Mouse (Mus musculus): ENCODE measurements around the gene Xpc.

The Xpc gene

DNA sequence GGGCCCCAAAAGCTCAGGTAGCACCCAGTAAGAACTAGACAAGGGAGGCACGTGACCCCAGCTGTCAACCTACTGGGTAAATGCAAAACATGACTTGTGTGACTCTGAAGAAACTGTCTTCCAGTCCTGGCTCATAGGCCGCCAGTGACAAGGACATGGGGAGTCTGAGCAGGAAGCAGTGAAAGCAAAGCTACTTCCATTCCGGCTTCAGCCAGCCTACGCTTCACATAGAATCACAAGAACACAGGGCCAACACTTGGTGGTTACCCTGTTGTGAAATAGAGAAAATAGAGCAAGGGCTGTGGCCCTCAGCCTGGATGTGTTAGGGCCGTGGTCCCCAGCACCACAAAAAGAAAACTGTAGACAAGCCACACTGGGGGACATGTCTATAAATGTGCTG lies 7.1 kb upstream of the Xpc start:
- no peak for DNase-seq

DNA sequence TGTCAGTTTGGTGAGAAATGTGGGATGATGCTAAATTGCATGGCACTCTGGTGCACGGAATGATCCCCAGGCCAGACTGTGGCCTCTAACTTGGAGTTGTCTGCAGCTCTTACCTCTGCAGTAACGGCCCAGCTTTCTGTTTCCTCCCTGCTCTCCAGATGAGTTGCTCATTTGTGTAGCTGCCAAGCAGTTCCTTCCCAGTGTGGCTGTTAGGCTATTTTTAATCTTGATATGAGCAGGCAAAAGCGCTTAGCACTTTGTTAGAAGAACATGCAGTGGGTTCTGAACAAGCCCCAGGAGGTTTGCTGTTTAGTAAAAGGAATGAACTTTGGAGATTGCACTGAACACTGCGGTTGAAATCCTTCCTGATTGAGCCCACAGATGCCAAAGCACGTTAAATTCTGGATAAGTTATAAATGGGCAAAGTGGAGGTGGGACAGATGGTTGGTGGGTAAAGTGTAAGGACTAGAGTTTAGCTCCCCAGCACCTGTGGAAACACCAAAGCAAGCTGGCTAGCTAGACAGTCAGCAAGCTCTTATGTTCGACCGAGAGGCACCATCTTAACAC lies 2.8 kb upstream of the Xpc start:
- no peak for DNase-seq

DNA sequence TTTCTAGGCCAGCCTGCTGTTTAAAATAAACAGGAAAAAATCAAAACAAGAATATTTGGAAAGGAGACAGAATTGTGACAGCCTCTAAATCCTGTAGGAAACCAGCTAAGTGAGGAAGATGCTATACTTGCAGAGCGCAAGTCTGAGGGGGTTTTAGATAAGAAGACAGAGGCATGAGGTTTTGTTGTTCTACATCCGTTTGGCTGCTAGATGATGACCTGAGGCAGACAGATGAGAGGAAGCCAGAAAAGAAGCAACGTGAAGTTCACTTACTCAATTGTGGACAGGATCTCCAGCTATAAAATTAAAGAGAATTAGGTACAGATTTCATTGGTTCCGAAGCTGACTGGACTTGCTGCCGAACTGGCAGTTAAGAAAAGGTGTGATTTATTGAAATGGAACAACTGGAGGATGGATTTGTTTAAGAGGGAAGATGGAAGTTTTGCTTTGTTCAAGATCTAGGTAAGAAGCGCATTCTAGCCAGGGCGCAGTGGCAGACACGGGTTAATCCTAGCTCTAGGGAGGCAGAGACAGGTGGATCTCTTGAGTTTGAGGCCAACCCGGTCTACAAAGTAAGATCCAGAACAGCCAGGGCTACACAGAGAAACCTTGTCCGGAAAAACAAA lies 838 bp downstream of the Xpc start:
- DNase-seq: no peak

DNA sequence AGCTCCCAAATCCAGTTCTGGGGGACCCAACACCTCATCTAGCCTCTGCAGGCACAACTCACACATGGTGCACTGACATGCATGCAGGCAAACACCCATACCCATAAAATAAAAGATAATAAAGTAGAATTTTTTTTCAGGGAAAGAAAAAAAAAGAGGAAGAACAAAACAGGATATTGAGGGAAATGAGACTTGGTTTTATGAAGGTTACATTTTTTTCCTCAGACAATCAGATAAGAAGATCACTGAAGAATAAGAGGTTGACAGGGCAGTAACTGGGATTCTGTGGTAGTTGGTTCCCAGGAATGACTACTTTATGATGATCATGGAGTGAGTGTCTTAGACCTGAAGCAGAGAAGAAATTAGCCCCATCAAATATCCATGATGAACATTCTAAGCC lies 1.6 kb downstream of the Xpc start:
- DNase-seq: no peak

DNA sequence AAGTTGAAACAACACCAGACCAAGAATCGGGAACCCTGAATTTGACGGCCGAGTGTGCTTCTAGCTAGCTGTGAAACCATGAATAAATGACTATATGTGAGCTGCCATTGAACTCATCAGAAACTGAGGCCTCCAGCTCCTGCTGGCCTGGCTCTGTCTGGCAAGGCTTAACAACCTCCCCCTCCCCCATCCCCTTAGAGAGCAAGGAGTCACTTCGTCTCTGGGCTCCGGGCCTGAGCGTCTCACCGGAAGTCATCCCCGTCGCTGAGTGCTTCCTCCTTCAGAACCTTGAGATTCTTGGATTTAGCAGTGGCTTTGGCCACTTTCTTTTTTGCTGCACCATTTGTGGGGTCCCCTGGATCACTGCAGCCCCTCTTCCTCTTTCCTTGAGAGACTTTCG lies 5.5 kb downstream of the Xpc start:
- DNase-seq: no peak

DNA sequence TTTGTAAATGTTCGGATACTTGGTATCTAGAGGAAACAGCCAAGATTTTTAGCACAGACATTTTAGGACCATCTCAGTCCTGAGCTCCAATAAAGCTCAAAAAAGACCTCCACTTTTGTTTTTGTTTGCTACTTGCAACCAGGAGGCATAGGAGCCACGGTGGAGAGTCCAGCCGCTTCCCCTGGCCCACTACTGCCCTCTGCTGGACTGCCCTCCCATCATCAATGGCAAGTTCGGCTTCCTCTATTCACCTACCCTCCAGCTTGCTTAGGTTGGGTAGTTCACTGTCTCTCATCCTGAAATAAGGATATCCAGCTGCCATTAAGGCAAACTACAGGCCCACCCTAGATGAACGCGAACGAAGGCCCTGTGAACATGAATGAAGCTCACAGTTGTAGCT lies 6.4 kb downstream of the Xpc start:
- DNase-seq: peak; percentile 84 to 87

DNA sequence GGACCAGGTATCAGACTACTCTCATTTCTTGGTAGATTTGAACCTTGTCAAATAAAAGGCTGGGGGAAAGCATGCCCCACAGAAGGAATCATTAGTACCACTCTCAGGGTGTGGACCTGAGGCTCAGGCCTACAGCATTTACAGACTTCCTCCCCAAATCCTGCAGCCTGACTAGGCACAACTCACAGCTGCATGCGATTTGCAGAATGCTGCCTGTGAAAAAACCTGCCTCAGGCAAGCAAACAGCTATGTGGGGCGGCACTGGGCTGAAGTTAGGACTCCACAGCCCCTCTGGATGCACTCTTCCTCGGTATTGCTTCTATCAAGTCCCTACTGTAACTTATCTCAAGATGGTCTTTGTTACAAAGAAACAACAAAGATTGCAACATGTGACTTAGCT lies 7.6 kb downstream of the Xpc start:
- peak; percentile 42 to 65 for DNase-seq

DNA sequence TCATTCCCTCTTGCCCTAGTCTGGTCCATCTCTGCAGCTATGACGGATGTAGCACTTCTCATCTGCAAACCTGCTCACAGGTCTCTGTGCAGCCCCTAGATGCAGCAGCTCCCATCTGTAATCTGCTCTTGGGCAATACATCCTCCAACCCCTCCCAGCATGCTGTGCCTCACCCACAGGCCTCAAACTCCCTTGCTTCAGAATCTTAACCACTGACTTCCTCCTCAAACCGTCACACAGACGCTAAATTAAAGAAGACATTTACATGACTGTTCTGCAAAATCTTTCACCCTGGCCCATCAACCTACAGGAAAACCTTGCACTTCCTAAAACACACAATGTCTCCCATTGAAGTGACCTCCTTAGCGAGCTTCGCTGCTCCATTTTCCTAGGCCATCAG lies 9.7 kb downstream of the Xpc start:
- peak; percentile 67 to 81 for DNase-seq

DNA sequence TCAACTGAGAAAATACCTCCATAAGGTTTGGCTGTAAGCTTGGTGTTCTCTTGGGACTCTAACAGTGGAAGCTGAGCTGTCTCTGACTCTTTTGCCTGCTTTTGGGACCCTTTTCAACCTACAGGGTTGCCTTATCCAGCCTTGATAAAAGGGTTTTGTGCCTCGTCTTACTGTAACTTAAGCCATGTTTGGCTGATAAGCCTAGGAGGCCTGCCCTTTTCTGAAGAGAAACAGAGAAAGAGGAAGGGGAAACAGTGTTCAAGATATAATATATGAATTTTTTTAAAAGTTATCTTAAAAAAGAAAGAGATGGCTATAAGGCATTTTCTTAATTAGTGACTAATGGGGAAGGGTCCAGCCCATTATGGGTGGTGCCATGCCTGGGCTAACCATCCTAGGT lies 12.4 kb downstream of the Xpc start:
- DNase-seq: no peak

DNA sequence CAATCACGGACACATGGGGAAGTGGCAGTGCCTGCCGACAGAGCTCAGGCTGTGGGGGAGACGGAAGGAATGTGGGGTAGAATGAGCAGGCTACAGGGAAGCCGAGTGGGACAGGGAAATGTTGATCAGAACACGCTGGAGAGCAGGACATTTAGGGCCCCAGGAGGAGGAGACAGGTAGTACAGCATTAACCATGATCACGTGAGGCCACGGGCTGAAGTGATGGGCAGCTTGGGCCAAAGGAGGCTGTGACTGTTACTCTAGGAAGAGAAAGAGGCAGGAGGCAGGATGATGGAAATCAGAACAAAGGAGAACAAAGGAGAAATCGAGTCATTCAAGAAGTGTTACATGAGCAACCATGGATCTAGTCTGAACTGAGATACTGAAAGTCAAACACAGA lies 21.2 kb downstream of the Xpc start:
- DNase-seq: no peak

DNA sequence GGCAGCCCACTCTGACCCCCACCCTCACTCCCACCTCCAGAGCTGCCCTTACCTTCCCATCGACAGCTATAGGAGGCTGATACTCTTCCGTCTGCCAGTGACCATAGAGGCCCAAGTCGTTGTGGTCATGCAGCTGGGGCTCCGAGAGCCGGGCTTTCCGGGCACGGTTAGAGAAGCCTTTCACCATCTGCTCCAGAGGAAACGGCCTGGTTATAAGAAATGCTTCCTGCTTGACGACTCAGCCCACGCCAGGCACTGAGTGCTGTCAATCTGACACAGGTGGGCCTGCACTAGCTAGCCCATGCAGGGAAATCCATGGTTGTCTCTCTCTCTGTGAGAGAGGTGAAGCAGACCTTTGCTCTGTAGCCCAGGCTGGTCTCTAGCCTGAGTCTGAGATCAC lies 22.6 kb downstream of the Xpc start:
- DNase-seq: no peak

DNA sequence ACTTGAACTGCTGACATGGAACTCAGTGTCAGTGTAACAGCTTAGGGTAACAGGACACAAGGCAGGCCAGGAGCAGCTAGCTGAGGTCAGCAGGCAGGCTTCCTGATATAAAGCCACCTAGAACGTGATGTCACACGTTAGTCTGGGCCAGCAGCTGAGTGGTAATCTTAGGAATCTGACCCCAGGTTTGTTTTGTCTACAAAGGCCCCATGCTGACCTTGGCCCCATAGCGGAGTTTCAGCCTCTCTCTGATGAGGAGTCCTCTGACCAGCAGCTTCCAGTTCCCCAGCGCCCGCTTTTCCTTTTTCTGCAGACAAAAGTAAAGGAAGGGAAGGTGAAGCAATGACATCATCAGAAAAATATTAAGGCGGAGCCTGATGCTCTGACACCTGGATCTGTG lies 24.7 kb downstream of the Xpc start:
- no peak for DNase-seq

DNA sequence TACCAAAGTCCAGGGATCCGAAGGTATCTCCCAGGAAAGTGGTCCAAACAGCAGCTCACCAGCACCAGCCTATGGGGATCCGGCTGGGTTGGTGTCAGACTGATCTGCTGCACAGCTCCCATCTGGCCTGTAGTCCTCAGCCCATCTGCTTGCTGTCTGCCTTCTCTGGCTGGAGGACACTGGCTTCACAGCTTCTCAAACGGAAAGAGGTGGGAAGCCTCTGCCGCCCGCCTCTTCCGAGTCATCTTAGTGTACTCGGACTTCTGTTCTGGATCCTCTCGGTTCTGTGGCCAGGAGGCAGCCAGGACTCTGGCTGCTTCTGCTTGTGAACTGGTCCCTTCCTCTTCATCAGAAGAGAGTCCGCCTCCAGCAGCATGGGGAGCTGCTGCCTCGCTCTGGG lies 25.8 kb downstream of the Xpc start:
- no peak for DNase-seq

DNA sequence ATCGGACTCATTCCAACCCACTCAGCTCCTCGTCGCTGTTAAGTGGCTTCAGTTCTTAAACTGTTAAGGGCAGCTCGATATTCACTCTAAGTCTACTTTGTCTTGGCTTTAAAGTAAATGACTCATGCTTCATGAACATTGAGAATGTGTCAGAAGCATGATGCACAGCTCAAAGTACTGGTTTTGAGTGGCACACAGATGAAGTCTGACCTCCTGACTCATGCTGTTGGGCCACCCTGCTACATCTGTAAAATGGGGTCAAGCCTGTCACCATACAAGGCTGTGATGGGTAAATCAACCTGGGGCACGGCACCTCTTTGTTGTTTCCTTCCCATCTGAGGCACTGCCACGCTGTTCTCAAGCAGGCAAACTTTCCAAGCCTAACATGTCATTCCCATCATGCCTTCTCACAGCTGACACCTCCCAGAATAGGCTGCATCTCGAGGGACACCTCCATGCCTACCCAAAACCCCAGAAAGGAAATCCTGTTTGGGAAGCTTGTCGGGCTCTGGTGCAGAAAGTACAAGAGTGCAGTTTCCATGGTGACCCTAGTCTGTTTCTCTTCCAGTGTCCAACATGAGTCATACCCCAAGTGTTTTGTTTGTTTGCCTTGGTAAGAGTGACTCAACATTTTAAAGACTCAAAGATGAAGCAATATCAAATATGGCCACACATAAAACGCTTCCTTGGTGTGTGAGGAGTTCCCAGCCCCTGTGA lies 27.0 kb downstream of the Xpc start:
- DNase-seq: no peak

DNA sequence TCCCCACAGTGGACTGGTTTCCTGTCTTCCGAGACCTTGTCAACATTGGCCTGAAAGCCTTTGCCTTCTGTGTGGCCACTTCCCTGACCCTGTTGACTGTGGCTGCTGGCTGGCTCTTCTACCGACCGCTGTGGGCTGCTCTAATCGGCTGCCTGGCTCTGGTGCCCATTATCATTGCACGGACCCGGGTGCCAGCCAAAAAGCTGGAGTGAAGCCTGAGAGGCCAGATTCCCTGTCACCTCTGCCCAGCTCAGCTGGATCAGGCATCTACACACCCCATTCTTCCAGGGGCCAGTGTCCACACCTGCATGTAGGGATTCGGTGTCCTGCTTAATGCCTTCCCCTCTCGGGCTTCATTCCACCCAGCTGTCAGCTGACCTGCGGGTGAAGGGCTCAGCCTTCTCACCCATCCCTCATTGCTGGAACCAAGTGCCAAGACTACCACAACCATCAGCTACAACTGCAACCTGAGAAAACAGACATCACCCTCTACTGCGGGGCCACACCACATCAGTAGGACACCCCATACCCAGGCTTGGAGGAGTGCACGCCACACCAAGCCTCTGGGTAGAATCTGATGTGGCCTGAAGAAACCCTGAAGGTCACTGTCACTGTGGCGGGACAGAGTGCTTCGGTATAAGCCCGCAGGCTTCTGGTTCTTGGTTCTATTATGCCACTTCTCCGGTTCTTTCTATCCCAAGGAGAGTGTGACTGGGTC lies 28.8 kb downstream of the Xpc start:
- DNase-seq: no peak

DNA sequence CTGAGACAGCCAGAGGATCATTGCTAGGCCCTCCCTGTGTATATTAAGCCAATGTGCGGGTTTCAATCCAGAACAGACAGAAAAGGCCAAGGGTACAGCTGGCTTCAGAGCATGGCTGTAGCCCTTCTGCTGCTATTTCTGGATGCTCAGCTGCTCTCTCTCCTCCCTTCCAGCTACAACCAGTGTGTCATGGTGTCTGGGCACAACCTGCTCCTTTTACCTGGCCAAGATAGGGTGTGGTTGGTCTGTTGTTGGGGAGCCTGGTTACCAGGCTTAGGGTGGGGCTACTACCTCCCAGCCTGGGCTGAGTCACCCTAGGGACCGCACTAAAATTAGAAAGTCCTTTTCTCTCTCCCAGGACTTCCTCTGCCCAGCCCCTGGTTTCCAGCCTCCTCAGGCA lies 32.3 kb downstream of the Xpc start:
- no peak for DNase-seq

DNA sequence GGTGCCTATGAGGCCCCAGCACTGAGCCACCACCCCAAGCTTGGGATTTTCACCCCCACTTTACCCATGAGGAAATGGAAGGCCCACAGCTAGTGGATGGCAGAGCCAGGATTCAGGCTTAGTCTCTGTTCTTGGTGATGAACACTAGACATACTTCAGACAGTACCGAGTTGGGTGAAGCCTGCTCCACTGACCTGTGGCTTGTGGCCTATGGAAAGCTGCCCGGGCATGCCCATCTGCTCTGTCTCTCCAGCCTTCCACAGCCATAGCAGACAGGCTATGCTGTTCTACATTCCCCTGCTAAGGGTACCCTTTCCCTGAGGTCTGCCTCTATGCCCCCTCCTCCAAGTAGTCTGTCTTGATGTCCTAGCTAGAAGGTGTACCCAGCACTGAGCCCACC lies 39.1 kb downstream of the Xpc start:
- DNase-seq: no peak

DNA sequence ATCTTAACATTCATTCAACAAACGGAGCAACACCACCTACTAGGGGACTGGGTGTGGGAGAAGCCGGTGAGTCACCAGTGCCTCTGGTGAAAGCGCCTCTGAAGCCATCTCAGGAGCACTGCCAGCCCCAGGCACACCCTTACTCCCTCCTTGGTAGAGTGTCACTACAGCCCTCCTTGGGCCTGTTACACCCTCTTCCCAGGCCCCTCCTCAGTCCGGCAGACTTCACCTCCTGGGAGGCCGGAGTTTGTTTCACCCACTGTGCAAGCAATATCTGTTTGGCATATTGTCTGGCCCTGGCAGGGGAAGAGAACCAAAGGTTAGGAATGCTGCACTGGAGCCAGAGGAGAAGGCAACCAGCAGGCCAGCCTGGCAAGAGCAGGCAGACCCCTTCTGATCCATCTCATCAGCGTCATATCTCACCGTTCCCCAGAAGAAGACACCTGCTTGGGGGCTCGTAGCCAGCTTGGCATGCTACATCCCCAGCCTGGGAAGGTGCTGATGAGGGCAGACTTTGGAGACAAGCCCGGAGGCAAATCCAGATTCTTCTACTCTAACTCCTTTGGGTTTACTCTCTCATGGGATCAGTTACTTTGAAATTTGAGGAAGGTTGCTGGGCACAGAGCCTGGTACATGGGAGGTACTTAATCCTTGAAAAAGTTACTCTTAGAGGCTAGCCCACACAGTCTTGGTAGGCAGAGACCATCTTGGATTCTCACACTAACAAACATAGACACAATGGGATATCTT lies 41.1 kb downstream of the Xpc start:
- DNase-seq: no peak

DNA sequence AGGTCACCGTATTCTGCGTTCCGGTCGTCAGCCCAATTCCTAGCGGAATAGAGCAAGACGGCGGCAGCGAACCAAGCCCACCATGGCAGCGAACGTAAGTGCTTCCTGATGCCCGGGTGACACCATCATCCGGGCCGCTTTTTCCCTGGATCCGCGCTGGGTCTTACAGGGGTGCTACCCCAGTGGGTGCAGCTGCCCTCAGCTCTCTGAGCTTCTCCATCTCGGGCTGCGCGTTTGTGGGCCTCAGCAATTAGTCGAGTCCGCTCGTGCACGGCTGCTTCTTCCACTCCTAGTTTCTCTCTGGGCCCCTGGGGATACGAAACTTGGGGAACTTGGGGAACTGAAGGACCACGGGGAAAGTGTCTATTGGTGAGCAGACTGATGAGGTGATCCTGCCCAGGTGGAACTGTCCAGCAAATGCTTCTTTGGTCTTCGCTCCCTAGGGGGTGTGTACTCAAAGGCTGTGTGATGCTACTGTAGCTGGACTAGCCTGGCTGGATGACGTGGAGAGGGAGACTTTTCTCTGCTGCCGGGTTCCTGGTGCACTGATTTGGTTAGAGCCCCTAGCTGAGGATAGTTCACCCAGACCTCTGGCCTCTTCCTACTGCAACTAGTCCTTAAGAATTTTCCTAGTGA lies 41.8 kb downstream of the Xpc start:
- no peak for DNase-seq

DNA sequence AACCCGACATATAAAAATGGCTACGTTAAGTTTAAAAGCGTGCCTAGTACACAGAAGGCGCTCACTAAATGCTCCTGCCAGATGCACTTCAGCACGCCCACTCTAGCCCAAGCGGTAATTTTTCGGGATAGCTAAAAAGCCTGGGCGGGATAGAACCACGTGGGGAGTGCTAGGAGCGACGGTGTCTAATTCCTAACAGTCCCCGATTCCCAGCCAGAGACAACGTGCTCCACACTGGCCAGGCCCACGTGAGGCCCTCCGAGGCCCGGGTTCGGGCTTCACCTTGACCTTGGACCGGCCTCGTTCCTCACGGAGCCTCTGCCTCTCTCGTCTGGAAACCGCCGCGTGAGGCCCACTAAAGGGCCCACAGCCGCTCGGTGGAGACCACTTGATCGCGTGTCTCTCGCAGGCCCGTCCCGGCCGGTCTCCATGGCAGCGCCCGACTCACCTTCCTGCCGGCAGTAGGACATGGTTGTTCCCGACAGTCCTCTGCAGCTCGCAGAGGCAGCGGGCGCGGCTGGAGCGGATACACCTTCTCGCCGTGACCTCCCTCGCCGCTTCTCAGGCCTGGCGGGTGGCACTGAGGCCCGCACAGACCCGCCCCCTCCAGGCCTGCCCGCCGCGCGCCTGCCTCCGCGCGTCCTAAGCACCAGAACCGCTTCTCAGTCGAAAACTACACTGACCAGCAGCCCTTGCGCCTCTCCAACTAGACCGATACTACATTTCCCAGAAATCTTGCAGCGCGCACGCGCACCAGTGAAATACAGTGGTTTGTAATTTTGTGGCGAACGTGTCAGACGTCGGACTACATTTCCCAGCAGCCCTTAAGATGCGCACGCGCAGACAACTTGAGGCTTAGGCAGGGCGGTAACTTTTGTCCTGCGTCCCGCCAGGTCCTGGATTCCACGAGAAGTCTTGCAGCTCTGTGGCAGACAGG lies 42.6 kb downstream of the Xpc start, which contains the start of the genes Chchd4 and Tmem43:
Chchd4 (minus strand) TSS at position 679 of the 937 bp plus-strand sequence.
Tmem43 (plus strand) TSS at position 836 of the 937 bp plus-strand sequence.
- DNase-seq: peak; percentile 97 to 99

DNA sequence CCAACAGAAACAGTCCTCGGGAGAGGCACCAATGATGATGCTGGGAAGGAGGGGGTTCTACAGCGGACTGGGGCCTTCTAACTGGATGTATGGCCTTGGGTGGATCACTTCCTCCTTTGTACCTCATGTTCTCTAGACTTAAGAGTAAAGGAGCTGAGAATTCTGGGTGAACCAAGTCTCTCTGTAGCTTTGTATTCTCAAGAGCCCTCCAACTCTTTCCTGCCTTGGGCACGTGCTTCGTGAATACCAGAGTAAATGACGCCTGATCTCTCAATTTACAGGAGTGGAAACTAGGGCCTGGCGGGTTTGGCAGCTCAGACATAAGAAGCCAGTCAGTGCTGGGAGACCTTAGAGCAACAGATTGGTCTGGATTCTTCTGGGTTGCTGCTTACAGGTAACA lies 43.4 kb downstream of the Xpc start:
- no peak for DNase-seq

All from thymus, postnatal 36 days (tissue).